Mouse (Mus musculus): ENCODE measurements around the gene Fcna. TPM values are rescaled to one million over a fixed set of nuclear protein-coding genes. Genes with fewer than 3 reads are reported as not detected.

Gene Fcna
- polyA plus RNA-seq, 1 experiment from 2014 or later: 3.7 TPM

DNA sequence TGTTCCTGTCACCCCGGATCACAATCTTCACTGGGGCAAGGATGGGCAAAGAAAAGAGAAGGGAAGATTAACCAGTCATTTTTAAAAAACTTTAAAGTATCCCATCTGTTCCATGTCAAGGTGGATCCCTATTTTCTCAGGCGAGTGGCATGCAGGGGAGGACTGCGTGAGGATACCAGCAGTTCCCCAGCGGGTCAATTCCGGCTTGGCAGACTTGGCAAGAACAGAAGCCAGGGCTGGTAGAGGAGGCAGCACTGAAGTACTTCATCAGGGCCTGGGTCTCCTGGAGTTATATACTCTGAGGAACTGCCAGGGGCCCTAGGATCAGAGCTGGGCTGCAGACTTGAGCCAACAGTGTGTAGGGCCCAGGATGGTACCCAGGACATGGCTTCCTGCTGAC, 25.3 kb downstream of the Fcna start:
- no peak overlapping the region for H3K4me2 ChIP-seq
- ATAC-seq (ENCODE audit: low FRiP score, low read depth): no peak
- peaks cover 17% of the 10 kb centered on the region for H3K4me1 ChIP-seq (replicated peaks)
- peaks cover 52% of the 10 kb centered on the region for H3K36me3 ChIP-seq
- H3K9me3 ChIP-seq: no peaks in the 10 kb centered on the region
- H3K27ac ChIP-seq (replicated peaks): no peak overlapping the region
- no peak overlapping the region for H3K4me3 ChIP-seq
- WGBS: 97% methylated on average over 5 of the region's 5 CpGs
- no peak overlapping the region for H3K9ac ChIP-seq
- H3K27me3 ChIP-seq: no peaks in the 10 kb centered on the region

DNA sequence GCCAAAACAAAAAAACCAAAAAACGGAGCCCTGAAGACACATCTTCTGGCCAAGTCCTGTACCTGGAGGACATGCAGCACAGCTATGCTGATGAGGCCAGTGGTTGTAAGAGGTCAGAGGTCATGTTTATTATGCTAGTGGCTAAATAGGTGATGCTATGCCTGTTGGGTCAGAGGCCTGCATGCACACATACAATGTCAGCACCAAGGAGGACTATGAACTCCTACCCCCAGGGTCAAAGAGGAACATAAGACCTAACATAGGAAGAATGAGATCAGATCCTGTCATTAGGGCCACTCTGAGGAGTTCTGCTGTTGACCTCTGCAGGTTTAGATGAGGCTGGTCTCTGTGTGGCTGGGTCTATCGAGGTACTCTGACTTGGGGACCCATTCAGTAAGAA, 27.8 kb downstream of the Fcna start:
- H3K4me3 ChIP-seq: no peak overlapping the region
- ATAC-seq (ENCODE audit: low FRiP score, low read depth): no peak
- H3K4me2 ChIP-seq: no peak overlapping the region
- no peaks in the 10 kb centered on the region for H3K27me3 ChIP-seq
- H3K9me3 ChIP-seq: no peaks in the 10 kb centered on the region
- H3K36me3 ChIP-seq: peaks cover 77% of the 10 kb centered on the region
- no peak overlapping the region for H3K9ac ChIP-seq
- no peak overlapping the region for H3K27ac ChIP-seq (replicated peaks)
- H3K4me1 ChIP-seq (replicated peaks): no peaks in the 10 kb centered on the region
- WGBS: 92% methylated on average over 2 of the region's 2 CpGs

DNA sequence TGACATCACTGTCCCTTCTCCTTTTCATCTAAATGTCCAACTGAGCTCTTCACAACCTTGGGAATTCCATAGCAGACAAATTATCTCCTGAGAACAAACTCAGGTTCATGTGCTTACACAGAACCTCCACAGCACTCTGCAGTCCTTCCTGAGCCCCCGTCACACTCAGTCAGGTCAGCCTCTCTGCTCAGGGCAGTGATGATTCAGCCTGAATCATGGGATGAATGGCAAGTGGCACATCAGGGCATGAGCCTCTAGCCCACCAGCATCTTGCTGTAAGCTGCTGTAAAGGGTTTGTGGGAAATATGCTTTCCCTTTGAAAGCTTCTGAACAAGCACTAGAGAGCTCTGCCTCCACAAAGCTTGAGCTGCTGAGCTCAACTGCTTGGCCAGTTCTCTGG, 29.1 kb downstream of the Fcna start:
- H3K4me3 ChIP-seq: no peak overlapping the region
- H3K36me3 ChIP-seq: peaks cover 84% of the 10 kb centered on the region
- no peak overlapping the region for H3K27ac ChIP-seq (replicated peaks)
- WGBS: 97% methylated on average over 1 of the region's 1 CpGs
- H3K9ac ChIP-seq: no peak overlapping the region
- ATAC-seq (ENCODE audit: low FRiP score, low read depth): no peak
- no peaks in the 10 kb centered on the region for H3K9me3 ChIP-seq
- no peak overlapping the region for H3K4me2 ChIP-seq
- H3K27me3 ChIP-seq: no peaks in the 10 kb centered on the region
- H3K4me1 ChIP-seq (replicated peaks): no peaks in the 10 kb centered on the region

DNA sequence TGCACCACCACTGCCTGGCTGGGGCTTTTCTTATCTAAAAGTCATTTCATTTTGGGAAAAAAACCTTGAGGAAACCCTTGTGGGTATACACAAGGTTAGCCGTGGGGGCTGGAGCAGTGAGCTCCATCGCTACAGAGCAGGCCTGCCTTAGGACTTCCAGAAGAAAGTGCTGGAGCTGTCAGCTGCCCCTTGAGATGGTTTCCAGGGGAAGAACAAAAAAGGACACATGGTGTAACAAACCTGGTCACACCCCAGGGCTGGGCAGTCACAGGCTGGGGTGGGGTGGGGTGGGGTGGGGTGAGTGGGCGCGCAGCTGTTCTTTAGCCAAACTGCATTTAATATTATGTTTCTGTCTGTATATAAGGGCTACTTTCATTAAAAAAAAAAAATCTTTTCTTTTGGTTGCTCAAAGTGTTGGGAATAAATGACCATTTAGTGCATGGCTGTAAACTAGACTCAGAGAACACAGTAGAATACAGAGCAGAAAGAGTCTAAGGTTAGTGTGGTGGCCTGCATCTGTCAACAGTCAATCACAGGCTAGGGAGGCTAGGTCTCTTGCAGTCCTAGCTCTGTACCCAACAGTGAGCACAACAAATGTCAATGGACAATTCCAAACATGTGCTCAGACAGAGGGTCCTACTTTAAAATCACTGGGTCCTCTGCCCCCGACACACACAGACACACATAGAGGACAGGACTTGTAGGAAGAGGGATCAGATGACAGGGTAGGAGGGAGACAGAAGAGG, 30.9 kb downstream of the Fcna start:
- WGBS: 93% methylated on average over 5 of the region's 5 CpGs
- no peak overlapping the region for H3K4me2 ChIP-seq

DNA sequence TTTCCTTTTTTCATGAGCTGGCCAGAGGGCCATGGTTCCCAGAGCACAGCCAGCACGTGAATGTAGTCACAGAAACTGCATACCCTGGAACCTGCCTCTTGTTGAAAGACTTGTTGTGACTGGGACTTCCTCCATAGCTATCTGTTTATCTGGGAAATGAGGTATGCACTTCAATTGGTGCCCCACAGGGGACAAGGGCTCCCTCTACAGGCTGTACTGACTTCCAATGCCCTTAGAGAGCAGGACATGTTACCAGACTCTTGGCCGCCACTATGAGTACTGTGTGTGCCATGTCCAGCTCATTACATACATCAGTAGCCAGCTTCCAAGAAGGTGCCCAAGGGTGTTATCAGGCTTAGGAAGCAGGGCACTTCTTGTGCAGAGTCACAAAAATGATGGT, 36.0 kb downstream of the Fcna start:
- no peak overlapping the region for H3K27ac ChIP-seq (replicated peaks)
- no peaks in the 10 kb centered on the region for H3K27me3 ChIP-seq
- H3K4me1 ChIP-seq (replicated peaks): no peaks in the 10 kb centered on the region
- 74% methylated on average over 2 of the region's 2 CpGs for WGBS
- ATAC-seq (ENCODE audit: low FRiP score, low read depth): no peak
- H3K9me3 ChIP-seq: no peaks in the 10 kb centered on the region
- H3K4me3 ChIP-seq: no peak overlapping the region
- H3K9ac ChIP-seq: no peak overlapping the region
- peaks cover 65% of the 10 kb centered on the region for H3K36me3 ChIP-seq
- H3K4me2 ChIP-seq: no peak overlapping the region

More for the DNA sequence above, 30.9 kb downstream of the Fcna start:
- Histone ChIP-seq H3K27ac (replicated peaks) (no peak overlapping the region), H3K9me3 (no peaks in the 10 kb centered on the region), H3K4me1 (replicated peaks) (no peaks in the 10 kb centered on the region), H3K36me3 (peaks cover 94% of the 10 kb centered on the region), H3K4me3 (no peak overlapping the region), H3K9ac (no peak overlapping the region), H3K27me3 (no peaks in the 10 kb centered on the region)
- no peak for ATAC-seq (ENCODE audit: low FRiP score, low read depth)

- Histone ChIP-seq H3K4me2 (no peak overlapping the region), H3K27me3 (no peaks in the 10 kb centered on the region), H3K9me3 (no peaks in the 10 kb centered on the region), H3K36me3 (peaks cover 59% of the 10 kb centered on the region), H3K27ac (replicated peaks) (no peak overlapping the region), H3K4me3 (no peak overlapping the region), H3K9ac (no peak overlapping the region), H3K4me1 (replicated peaks) (peaks cover 4% of the 10 kb centered on the region)
- 91% methylated on average over 8 of the region's 8 CpGs for WGBS
- ATAC-seq (ENCODE audit: low FRiP score, low read depth): no peak
Observed at GRCm38 (mm10) chr2:25588227-25588907, 39.5 kb downstream of the Fcna start.

DNA sequence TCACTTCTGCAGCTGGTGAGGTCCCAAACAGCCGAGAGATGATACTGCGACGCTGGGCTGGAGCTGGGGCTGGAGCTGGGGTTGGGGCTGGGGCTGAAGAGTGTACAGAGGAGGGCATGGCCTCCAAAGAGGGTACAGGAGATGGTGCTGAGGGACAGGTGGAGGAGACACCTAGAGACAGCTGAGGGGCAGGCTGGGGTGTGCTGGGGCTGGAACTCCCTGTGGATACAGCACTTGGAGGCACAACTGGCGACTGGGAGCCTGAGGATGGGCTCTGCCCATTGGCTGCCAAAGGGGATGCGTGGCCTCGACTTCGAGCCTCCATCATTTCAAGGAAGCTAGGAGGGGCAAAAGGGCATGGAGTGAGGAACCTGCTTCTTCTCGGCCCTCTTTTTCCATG, 40.5 kb downstream of the Fcna start:
- WGBS: 89% methylated on average over 8 of the region's 8 CpGs
- H3K4me1 ChIP-seq (replicated peaks): peaks cover 15% of the 10 kb centered on the region
- H3K4me2 ChIP-seq: no peak overlapping the region
- no peaks in the 10 kb centered on the region for H3K9me3 ChIP-seq
- H3K9ac ChIP-seq: no peak overlapping the region
- H3K27me3 ChIP-seq: no peaks in the 10 kb centered on the region
- H3K27ac ChIP-seq (replicated peaks): no peak overlapping the region
- no peak for ATAC-seq (ENCODE audit: low FRiP score, low read depth)
- no peak overlapping the region for H3K4me3 ChIP-seq
- peaks cover 49% of the 10 kb centered on the region for H3K36me3 ChIP-seq

GRCm38 (mm10) chr2:25585601-25586000, 42.2 kb downstream of the Fcna start:
- Histone ChIP-seq H3K4me2 (no peak overlapping the region), H3K9me3 (no peaks in the 10 kb centered on the region), H3K27ac (replicated peaks) (no peak overlapping the region), H3K4me1 (replicated peaks) (peaks cover 31% of the 10 kb centered on the region), H3K36me3 (peaks cover 33% of the 10 kb centered on the region), H3K4me3 (no peak overlapping the region), H3K9ac (no peak overlapping the region), H3K27me3 (peaks cover 4% of the 10 kb centered on the region)
- ATAC-seq (ENCODE audit: low FRiP score, low read depth): no peak
- 88% methylated on average over 3 of the region's 3 CpGs for WGBS

DNA sequence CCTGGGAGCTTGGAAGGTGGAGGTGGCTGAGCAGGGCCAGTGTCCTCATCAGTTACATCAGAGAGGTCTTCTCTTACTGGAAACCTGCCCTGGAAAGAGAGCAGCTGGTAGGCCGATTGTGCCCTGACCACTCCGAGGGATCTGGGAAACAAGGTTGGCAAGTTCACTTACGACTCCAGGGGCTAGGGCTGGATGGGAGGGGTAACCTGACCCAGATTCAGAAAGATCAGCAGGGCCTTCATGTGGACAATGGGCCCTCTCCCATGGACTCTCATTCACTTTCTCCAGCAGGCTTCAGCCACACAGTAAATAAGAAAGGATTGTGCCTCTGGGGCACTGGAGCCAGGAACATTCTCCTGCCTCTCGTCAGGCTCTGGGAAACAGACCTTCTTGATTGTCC, 43.0 kb downstream of the Fcna start:
- no peaks in the 10 kb centered on the region for H3K9me3 ChIP-seq
- WGBS: 79% methylated on average over 4 of the region's 4 CpGs

GRCm38 (mm10) chr2:25584152-25584551, 43.7 kb downstream of the Fcna start:
- Histone ChIP-seq H3K9ac (no peak overlapping the region), H3K36me3 (peaks cover 25% of the 10 kb centered on the region), H3K4me1 (replicated peaks) (peaks cover 45% of the 10 kb centered on the region), H3K9me3 (no peaks in the 10 kb centered on the region), H3K27ac (replicated peaks) (no peak overlapping the region), H3K4me2 (no peak overlapping the region), H3K4me3 (no peak overlapping the region), H3K27me3 (peaks cover 19% of the 10 kb centered on the region)
- WGBS: 96% methylated on average over 3 of the region's 3 CpGs
- no peak for ATAC-seq (ENCODE audit: low FRiP score, low read depth)

More for the DNA sequence above, 43.0 kb downstream of the Fcna start:
- Histone ChIP-seq H3K27ac (replicated peaks) (no peak overlapping the region), H3K36me3 (peaks cover 27% of the 10 kb centered on the region), H3K4me2 (no peak overlapping the region), H3K4me1 (replicated peaks) (peaks cover 38% of the 10 kb centered on the region), H3K4me3 (no peak overlapping the region), H3K27me3 (peaks cover 12% of the 10 kb centered on the region), H3K9ac (no peak overlapping the region)
- ATAC-seq (ENCODE audit: low FRiP score, low read depth): no peak

DNA sequence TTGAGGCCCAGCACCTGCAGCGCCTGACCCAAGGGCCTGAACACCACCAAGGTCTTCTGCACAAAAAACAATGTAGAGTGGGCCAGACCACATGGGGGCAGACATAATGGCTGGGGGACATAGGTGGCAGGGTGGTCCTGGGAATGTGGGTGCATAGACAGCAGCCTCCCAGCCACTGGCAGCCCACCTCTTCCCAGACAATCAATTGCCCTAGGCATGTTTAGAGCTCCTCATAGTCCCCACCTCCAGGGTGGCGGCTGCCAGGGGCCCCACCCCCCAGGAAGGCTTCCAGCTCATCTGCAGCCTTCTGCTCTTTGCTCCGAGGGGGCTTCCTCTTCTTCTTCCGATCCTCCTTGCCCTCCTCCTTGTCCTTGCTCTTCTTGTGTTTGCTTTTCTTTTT, 44.3 kb downstream of the Fcna start:
- Histone ChIP-seq H3K27me3 (peaks cover 24% of the 10 kb centered on the region), H3K36me3 (peaks cover 25% of the 10 kb centered on the region), H3K9ac (no peak overlapping the region), H3K4me3 (no peak overlapping the region), H3K27ac (replicated peaks) (peak overlapping the region; percentile 34; the same call in 1 of the 2 replicates), H3K4me1 (replicated peaks) (peaks cover 51% of the 10 kb centered on the region), H3K9me3 (no peaks in the 10 kb centered on the region), H3K4me2 (no peak overlapping the region)
- WGBS: 68% methylated on average over 4 of the region's 4 CpGs
- ATAC-seq (ENCODE audit: low FRiP score, low read depth): no peak

- peak overlapping the region; percentile 34 for H3K27ac ChIP-seq (replicated peaks)
- H3K4me2 ChIP-seq: no peak overlapping the region
- H3K4me3 ChIP-seq: no peak overlapping the region
- 67% methylated on average over 6 of the region's 6 CpGs for WGBS
- no peak for ATAC-seq (ENCODE audit: low FRiP score, low read depth)
- peaks cover 25% of the 10 kb centered on the region for H3K36me3 ChIP-seq
- peaks cover 29% of the 10 kb centered on the region for H3K27me3 ChIP-seq
- H3K9ac ChIP-seq: no peak overlapping the region
- peaks cover 56% of the 10 kb centered on the region for H3K4me1 ChIP-seq (replicated peaks)
- no peaks in the 10 kb centered on the region for H3K9me3 ChIP-seq
Observed at GRCm38 (mm10) chr2:25583120-25583481, 44.7 kb downstream of the Fcna start.

Measured in hindbrain, embryonic 15.5 days (tissue).